Mouse (Mus musculus): ENCODE data around the gene 4931428L18Rik.

4931428L18Rik gene

DNA sequence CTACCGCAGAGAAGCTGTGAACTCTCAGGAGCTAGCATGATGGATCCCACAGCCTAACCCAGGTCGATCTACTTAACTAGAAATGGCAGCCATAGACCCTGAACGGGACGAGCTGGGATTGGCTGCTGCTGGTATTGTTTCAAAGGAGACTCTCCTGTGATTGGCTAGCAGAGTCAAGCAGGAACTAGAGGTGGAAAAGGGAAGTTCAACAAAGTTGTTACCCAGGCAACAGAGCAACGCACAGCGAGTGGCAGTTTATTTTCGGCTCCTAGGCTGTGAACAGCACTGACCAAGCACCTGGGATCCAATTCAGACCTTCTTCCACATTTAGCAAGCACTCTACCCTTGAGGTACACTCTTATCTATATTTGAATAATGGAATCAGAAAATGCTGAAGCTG lies at the start of gene 4931428L18Rik, which contains the start of gene Pih1d3:
4931428L18Rik (minus strand) TSS at position 121 of the 400 bp plus-strand sequence.
Pih1d3 (plus strand) TSS at position 275 of the 400 bp plus-strand sequence.
- no peak for DNase-seq (ENCODE audit: low read depth, low spot score)

DNA sequence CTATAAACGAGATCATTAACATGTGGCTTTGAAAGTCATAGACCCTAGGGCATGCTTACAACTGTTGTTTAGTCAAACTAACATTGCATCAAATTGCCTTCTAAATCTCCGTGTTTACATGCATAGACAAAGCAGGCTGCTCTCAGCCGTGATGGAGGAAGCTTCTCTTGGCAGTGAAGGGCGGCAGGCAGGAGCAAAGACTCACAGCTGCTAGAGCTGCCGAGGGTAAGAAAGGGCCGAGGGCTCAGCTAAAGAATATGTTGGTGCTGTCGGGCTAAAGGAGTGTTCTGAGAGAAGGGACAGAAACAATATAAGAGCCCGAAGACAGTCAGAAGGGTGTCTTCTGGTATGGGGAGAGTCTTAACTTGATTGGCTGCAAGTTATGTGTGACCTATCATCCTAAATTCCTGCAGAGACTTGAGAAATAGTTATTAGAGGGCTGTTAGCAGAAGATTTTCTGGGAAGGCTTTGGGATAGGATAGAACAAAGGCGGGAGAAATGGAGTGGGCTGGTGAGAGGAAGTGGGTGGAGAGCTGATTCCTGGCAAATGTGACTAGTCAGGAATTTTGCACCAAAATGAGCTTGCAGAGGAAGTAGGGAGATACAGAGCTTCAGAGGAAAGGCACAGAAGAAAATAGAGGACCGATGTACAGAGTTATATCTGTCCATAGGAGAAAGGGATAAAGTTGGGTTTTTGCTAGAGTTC lies 37.9 kb upstream of the 4931428L18Rik start:
- DNase-seq (ENCODE audit: low read depth, low spot score) = no peak

DNA sequence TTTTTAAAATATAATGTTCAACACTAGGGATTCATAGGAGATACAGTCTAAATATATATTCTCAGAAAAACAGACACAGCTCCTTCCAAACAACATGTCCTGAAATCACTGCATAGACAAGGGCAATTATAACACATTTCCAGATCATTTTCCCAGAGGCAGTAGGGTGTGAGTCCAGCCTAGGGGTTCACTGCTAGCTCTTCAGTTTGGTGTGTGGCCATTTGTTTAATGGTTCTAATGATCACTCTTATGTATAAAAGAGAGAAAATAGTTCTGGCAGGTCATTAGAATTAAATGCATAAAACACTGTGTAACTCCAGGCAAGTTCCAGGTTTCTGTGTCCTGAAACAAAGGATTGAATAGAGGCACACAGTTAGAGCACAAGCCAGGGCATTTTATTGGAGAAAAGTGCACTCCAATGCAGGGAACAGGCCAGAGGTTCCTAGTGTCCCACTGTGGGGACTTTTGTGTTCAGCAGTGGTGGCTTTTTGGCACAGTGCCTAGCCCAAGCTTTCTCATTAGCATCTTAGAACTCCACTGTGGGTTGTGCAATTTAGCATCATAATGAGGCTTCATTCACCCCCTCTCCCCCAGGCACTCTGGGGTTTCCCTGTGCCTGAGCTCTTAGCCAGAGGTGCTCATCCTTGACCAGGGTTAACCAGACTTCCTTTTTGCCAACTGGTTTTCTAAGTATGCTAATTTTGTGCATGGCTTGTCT lies 11.0 kb upstream of the 4931428L18Rik start:
- no peak for DNase-seq (ENCODE audit: low read depth, low spot score)

DNA sequence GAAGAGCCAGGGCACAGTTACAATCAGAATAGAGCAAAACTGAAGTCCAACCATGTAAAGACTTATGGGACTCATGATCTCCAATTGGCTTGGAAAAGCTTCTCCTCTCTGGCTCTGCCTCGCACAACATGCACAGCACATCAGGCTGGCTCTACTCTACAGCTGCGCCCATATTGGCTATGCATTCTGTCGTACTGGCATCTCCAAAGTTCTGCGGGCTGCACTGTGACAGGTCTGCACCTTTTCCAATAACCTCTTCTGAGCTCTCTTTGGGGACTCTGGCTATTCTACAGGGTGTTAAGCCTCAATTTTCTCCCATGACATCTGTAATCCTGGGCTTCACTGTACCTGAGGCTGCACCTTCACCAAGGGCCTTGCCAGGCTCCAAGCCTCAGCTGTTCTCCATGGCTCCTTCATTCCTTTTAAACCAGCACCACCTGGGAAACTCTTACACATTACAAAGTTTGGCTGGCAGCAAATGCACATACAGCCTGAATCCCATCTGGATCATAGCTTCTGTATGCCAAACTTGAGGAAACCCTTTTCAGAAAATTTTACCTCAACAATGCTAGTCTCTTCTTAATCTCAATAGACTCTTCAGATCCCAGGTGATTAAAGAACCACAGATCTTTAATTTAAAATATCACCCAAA lies 1.8 kb downstream of the 4931428L18Rik start:
- DNase-seq (ENCODE audit: low read depth, low spot score) = no peak

DNA sequence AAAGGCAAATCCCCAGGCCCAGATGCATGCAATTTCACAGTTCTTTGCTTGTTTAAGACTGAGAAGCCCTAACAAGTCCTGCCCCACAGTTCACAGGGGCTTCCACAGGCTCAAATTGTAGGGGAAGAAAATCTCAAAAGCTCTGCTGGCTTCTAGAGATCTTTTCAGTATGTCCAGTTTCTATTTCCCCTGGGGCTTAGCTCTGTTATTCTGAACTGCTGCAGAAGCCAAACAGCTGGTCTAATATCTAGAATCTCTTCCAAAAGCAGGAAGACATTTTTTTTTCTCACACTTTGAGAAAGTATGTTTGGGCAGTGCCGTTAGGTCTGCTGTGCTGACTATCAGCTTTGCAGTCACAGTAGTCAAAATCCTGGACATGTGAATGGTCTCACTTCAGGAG lies 7.7 kb downstream of the 4931428L18Rik start:
- no peak for DNase-seq (ENCODE audit: low read depth, low spot score)

DNA sequence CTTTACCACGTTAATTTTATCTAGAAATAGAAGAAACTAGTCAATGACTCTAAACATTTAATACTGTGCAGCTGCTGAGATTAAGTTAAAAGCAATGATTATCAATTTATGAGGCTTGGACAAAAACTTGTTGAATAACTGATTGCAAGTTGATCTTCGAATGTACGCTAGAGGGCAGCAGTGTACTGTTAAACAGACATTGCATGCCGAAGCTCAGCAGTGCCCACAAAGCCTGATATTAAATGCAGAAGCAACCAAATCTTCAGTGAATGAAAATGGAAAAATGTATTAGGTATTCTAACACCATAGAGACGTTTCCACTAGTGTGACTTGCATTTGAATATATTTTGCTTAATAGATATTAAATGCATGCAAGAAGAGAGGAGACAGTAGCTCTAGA lies 12.3 kb downstream of the 4931428L18Rik start:
- peak; percentile 62 for DNase-seq (ENCODE audit: low read depth, low spot score)

DNA sequence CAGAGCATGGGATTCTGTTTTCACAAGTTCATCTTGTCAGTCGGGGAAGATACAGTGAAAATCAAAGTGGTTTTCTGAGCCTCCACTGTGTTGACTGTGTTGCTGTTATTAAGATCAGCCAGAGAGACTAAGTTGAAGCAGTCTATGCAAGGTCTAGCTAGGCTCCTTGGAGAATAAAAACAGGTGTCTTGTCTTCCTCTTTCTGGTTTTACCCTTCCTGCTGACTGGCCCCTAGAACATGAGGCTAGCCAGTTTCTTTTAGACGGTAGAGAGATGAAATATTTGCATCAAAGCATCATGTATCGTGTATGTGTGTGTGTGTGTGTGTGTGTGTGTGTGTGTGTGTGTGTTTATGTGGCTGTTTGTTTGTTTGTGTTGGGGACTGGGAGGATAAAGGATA lies 16.7 kb downstream of the 4931428L18Rik start:
- DNase-seq (ENCODE audit: low read depth, low spot score) = no peak

DNA sequence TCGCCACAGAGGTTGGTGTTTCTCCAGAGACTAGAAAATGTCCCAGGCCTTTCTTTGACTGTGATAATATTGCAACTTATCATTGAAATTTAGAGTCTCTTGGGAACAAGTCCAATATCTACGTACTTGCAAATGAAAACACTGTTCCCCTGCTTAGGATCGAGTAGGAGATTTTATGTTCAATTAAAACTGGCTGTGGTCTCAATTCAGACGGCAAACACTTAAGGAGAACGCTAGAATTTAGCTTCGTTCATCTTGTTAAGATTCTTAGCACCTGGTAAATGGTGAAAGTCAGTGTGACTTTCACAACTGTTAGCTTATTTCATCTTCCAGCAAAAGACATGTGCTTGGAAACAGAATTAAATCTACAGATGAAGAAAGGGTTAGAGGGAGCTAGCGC lies 17.1 kb downstream of the 4931428L18Rik start:
- no peak for DNase-seq (ENCODE audit: low read depth, low spot score)

DNA sequence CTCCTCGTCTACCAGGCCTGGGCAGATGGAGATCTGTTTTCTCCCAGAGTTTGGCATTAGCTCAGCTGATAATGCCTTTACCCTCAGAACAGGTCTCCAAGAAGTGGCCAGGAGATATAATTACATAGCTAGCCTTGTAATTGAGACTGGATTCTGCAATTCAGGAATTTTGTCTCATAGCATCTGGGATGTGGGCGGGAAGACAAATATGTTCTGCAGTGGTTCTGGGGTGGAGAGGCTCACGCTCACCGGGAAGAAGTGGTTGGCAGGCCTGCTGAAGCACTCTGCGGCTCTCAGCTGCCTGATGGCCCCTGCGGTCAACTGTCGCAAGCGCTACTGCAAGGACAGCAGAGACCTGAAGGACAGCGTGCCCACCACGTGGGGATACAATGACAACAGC lies 18.7 kb downstream of the 4931428L18Rik start:
- DNase-seq (ENCODE audit: low read depth, low spot score) = no peak

DNA sequence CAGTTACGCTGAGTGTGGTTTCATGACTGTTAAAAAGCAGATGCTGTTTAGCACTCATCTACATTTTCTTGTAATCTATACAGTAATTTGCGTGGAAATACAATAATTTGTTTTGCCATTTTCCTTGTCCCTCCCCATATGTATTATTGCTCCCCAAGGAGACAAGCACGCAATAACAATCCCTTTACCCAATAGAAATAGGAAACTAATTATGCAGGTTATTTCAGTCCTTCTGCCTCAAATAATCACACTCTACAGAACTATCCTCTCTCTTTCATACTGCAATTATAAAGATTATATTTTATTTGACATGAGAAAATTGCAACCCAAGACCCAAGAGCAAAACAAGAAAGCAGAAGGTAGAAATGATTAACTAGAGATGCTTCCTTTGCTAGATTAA lies 25.5 kb downstream of the 4931428L18Rik start:
- no peak for DNase-seq (ENCODE audit: low read depth, low spot score)

DNA sequence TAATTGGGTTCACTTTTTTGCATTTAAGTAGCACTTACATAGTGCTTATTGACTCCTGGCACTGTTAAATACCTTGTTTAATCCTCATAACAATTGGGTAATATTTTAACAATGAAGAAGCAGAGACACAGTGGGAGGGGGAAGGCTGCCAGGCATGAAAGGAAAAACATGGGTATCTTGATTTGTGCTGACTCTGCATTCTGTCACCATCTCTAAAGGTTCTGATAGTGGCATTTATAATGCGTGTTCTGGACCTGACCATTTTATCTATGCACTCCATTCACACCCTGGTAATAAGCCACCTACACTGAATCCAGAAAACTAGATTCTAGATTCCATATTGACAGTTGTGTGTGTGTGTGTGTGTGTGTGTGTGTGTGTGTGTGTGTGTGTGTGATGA lies 26.9 kb downstream of the 4931428L18Rik start:
- no peak for DNase-seq (ENCODE audit: low read depth, low spot score)

DNA sequence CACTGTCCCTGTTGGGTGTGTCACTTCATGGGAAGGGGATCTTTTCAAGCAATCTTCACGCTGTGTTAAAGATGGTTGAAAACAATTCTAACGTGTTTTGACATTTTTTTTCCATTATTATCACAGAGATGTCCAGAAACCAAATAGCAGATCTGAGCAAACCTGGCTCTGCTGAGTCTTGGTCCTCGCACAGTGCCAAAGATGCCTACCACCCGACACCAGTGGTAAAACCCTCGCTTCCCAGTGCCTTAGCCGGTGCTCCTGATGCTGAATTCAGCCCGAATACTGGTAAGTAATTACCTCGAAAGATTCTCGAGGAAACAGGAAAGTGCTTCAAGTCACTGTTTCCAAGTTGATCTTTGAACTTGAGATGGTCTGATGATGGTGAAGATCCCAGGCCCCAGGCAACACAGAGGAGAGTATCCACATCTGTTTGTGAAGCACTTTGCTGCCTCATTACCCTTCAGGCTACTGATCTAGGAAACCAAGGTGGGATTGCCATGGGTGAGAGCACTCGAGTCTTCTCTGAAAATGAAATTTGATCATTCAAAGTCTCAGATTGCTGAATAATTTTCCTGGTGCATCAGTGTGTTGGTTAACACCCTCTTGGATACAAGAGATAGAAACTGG lies 32.1 kb downstream of the 4931428L18Rik start:
- no peak for DNase-seq (ENCODE audit: low read depth, low spot score)

DNA sequence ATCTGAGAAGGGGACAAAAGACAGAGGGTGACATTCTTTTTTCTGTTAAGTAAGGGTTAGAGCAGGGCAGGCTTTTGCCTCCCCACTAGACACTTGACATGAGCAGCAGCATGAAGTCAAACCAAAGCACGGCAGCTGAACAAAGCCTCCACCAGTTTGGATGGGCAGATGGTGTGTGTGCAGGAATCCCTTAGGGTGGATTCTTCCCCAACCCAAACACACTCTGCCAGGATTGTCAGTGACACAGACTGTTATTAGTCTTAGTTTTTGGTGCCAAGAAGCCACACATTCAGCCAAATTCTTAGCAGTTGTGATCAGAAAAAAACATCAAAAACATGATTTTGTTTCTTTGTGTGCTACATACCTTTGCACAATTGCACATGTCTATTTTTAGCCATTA lies 44.2 kb downstream of the 4931428L18Rik start:
- DNase-seq (ENCODE audit: low read depth, low spot score) = no peak

DNA sequence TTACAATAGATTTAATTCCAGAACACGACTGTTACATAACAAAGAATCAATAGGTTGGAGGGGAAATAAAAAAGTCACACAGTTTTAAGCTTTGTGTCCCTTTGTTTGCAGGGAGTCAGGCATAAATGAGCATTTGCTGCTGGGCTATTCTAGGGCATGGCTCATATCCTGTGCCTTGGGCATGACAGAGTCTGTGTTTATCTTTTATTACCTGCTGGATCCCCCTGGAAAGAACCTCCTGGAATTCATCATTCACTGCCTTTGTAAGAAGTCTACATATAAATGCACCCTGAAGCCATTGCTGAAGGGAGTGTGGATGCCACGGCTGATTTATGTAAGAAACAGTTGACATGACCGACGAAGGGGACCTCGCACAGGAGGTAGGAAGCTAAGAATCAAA lies 46.4 kb downstream of the 4931428L18Rik start, which contains the start of gene Lgsn:
Lgsn (plus strand) TSS at position 301 of the 400 bp plus-strand sequence.
- no peak for DNase-seq (ENCODE audit: low read depth, low spot score)

DNA sequence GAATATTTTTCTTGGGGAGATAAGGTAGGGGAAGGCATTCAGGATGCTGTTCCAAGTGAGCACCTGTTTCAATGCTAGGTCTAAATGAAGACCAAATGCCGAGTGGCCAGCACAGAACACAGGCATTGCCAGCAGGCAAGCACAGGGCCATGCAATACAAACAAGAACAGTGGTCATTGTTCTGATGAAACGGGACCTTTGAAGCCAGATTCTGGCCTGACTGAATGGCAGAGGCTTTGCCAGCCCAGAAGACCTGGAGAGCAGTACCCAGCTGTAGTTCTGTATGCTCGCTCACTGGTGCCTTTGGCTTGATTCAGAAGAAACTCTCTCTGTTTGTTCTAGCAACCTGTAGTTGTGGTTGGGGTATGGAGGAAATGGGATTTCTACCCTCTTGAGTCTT lies 47.1 kb downstream of the 4931428L18Rik start:
- no peak for DNase-seq (ENCODE audit: low read depth, low spot score)

DNA sequence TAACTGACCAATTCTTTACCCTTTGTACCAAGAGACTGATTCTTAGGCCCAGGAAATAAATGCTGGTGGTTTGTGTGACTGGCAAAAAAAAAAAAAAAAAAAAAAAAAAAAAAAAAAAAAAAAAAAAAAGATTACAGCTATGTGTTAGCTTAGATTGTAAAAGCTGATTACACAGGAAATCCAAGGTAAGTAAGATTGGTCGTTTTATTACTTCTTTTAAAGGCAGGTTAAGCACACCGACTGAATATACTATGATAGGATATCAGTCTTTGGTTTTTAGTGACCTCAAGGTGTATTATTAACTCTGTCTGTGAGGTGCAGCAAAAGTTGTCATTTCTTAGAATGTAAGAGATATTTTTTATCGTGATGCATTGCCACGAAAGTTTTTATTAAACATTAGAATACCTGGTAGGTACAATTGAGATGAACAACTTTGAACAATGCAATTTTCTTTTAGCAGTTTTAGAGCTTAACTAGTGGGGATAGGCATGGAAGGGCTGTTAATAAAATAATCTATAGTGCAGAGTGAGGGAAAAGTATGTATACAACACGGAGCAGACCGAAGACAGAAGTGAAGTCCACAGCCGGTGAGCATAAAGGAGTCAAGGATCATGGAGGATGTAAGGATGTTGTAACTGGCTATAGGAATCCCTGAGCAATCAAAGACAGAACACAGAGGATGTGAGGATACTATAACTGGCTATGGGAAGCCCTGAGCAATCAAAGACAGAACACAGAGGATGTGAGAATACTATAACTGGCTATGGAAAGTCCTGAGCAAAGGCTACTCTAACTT lies 57.0 kb downstream of the 4931428L18Rik start:
- DNase-seq (ENCODE audit: low read depth, low spot score) = no peak

DNA sequence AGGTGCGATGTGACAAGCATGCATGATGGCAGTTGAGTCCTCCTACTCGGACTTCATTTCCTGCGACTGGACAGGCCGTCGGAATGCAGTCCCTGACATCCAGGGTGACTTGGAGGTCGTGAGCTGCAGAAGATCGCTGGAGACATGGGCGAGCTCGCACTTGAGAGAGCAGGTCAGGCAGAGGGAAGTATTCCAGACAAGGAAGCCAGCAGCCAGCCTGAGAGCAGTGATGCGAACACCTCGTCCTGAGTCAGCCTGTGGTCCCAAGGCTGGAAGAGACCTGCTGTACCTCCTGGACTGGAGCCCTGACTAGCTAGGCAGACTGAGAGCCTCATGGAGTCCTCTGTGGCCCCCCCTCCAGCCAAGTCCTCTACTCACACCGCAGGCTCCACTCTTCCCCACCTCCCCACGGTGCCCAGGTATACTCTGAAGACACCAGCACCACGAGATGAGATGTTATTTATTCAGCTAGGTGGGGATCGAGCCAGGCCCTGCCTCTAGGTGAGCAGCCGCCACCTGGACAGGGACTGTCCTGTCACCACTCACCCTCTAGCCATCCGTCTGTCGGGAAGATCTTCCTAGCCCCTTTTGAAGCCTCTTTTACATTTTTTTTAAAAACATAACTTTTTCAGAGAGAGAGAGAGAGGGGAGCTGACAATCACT lies 57.8 kb downstream of the 4931428L18Rik start:
- DNase-seq (ENCODE audit: low read depth, low spot score) = no peak

DNA sequence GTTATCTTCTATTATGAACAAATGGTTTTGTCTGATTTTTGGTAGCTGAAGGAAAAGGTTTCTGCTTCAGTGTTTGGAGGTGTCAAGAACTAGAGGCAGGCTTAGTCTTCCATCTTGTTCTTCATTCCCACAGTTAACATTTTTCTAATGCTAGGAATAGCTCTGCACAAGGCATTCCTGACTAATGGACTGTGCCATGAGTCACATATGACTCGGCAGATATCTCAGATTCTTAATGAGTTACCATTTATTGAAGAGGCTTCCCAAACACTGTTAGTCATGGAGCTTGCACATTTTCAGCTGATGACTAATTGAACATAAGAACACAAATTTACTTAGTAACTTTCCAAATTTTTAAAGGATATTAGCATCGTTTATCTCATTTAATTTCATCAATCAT lies 65.6 kb downstream of the 4931428L18Rik start:
- no peak for DNase-seq (ENCODE audit: low read depth, low spot score)

DNA sequence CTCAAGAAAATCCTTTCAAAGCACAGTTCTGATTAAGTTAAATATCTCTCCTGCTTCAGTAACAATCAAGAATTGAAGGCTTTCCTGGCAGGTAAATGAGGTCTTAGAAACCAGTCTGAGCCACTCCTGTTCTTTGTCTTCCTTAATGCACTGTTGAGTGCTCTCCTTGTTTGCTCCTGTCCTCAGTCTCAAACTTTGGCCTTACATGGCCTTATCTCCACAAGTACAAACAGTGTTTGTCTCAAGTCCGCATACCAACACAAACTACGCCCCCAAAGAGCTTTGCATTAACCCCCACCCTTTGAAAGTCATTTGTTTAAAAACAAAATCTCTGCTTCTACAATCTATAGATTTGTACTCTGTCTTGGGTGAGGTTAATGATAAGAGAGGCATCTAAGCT lies 66.3 kb downstream of the 4931428L18Rik start:
- no peak for DNase-seq (ENCODE audit: low read depth, low spot score)

DNA sequence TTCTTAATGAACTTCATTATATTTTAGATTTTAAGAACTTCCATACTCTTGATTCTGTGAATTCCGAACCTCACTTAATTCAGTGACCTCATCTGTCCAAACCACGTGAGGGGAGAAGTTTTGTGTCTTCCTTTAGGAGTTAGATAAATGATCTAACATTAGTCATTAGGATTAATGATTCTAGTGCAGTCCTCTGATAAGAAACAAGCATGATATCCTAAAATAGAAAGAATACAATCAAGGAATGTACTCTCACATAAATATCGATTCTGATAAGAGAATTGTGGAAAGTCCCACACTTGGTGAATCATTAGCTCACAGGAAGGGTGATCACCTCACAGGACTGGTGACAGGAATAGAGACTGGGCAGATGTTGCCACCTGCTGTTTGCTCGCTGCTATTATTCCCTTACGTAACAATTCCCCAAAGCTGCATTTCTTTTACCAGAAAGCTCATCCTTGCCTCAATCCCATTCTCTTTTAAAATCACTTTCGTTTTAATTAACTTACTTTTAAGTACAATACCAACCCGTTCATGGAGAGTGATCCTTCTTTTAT lies 68.6 kb downstream of the 4931428L18Rik start:
- no peak for DNase-seq (ENCODE audit: low read depth, low spot score)

Measured in brain, embryonic 18.5 days (tissue).